8 mouse cellular contexts compared by ENCODE assay signal in genomic region chr3:95110911-95111726, GRCm38 (mm10). TPM values are rescaled to one million over a fixed set of nuclear protein-coding genes. Genes with fewer than 3 reads are reported as not detected.
DNase-seq lines count a peak whose midpoint lies in the region; ATAC-seq and TF ChIP-seq lines count a peak whose summit lies in the region.

Gene Vps72 (plus strand): TSS chr3:95111022.

- peak within 1 kb of the TSS; percentile 94 for H3K27ac ChIP-seq in embryonic facial prominence, embryonic 14.5 days (replicated peaks; ENCODE audit: low read depth, low read length)
- H3K27ac ChIP-seq in heart, adult 2 months, result peak within 1 kb of the TSS; percentile 91
- peak within 1 kb of the TSS; percentile 98 for H3K27ac ChIP-seq in limb, embryonic 13.5 days
- peak within 1 kb of the TSS; percentile 94 for H3K27ac ChIP-seq in midbrain, embryonic 16.5 days (ENCODE audit: low read length)

- peak; percentile 93 for DNase-seq in 3T3-L1 (ENCODE audit: low read depth, low spot score)
- DNase-seq in adrenal gland, postnatal 4 days (ENCODE audit: low spot score in 2 of 2), result peak; percentile 49 to 79
- DNase-seq in embryonic facial prominence, embryonic 14.5 days (ENCODE audit: low spot score), result peak; percentile 97
- peak; percentile 93 to 94 for DNase-seq in heart, adult 2 months
- peak; percentile 88 to 92 for DNase-seq in kidney, adult 8-10 months
- DNase-seq in spleen, postnatal 10 days (ENCODE audit: low spot score in 2 of 2), result peak; percentile 87 to 93

- 1% methylated on average over 44 of the region's 54 CpGs for WGBS in embryonic facial prominence, embryonic 14.5 days
- 1% methylated on average over 54 of the region's 54 CpGs for WGBS in heart, adult 2 months
- WGBS in limb, embryonic 13.5 days, result under 1% methylated on average over 53 of the region's 54 CpGs
- WGBS in midbrain, embryonic 16.5 days, result under 1% methylated on average over 53 of the region's 54 CpGs

- H3K4me1 ChIP-seq in embryonic facial prominence, embryonic 14.5 days (ENCODE audit: control insufficient read depth, insufficient read depth, low read length), result peaks cover 11% of the 10 kb centered on the region
- H3K4me1 ChIP-seq in heart, adult 2 months (ENCODE audit: control insufficient read depth, insufficient read depth, low read length), result peaks cover 1% of the 10 kb centered on the region; the same call in 1 of the 2 replicates
- H3K4me1 ChIP-seq in limb, embryonic 13.5 days, result peaks cover 11% of the 10 kb centered on the region
- H3K4me1 ChIP-seq in midbrain, embryonic 16.5 days (ENCODE audit: control insufficient read depth, insufficient read depth, low read length), result peaks cover 10% of the 10 kb centered on the region

- H3K9me3 ChIP-seq in embryonic facial prominence, embryonic 14.5 days (ENCODE audit: control insufficient read depth, low read length), result no peaks in the 10 kb centered on the region
- no peaks in the 10 kb centered on the region for H3K9me3 ChIP-seq in limb, embryonic 13.5 days
- H3K9me3 ChIP-seq in midbrain, embryonic 16.5 days (replicated peaks; ENCODE audit: control insufficient read depth, low read length, poor library complexity, severe bottlenecking), result no peaks in the 10 kb centered on the region

- peaks cover 15% of the 10 kb centered on the region for H3K36me3 ChIP-seq in embryonic facial prominence, embryonic 14.5 days (ENCODE audit: control insufficient read depth, insufficient read depth, low read length)
- peaks cover 2% of the 10 kb centered on the region; the same call in 1 of the 2 replicates for H3K36me3 ChIP-seq in heart, adult 2 months (ENCODE audit: control insufficient read depth, insufficient read depth, low read length)
- H3K36me3 ChIP-seq in limb, embryonic 13.5 days, result peaks cover 22% of the 10 kb centered on the region
- peaks cover 4% of the 10 kb centered on the region for H3K36me3 ChIP-seq in midbrain, embryonic 16.5 days (ENCODE audit: control insufficient read depth, insufficient read depth, low read length)

- no peaks in the 10 kb centered on the region for H3K79me2 ChIP-seq in heart, adult 2 months (replicated peaks; ENCODE audit: control insufficient read depth, insufficient read depth, low read length)

- peak; percentile 87 for TF ChIP-seq POLR2A in heart, adult 2 months (IDR thresholded peaks at IDR 0.05; ENCODE audit: insufficient read depth, low read depth, low read length)

- peak; percentile 79 for ATAC-seq in embryonic facial prominence, embryonic 14.5 days (ENCODE audit: low read depth)
- peak; percentile 64 for ATAC-seq in limb, embryonic 13.5 days (ENCODE audit: low FRiP score, low read depth)
- ATAC-seq in midbrain, embryonic 16.5 days, result peak; percentile 60

- no peaks in the 10 kb centered on the region for H3K27me3 ChIP-seq in embryonic facial prominence, embryonic 14.5 days (replicated peaks; ENCODE audit: control insufficient read depth, insufficient read depth, low read length)
- H3K27me3 ChIP-seq in heart, adult 2 months (ENCODE audit: control insufficient read depth, insufficient read depth, low read length), result no peaks in the 10 kb centered on the region
- no peaks in the 10 kb centered on the region for H3K27me3 ChIP-seq in limb, embryonic 13.5 days
- no peaks in the 10 kb centered on the region for H3K27me3 ChIP-seq in midbrain, embryonic 16.5 days (ENCODE audit: control insufficient read depth, insufficient read depth, low read depth, low read length)

- H3K4me2 ChIP-seq in embryonic facial prominence, embryonic 14.5 days (ENCODE audit: low read depth, low read length), result peak within 1 kb of the TSS; percentile 52
- peak within 1 kb of the TSS; percentile 59 for H3K4me2 ChIP-seq in limb, embryonic 13.5 days (replicated peaks)
- H3K4me2 ChIP-seq in midbrain, embryonic 16.5 days (ENCODE audit: low read length), result peak within 1 kb of the TSS; percentile 58

- TF ChIP-seq CTCF in heart, adult 2 months (IDR thresholded peaks at IDR 0.05), result no peak

- intact Hi-C loops in heart, adult 2 months (cut with DNase I), result loop anchor here (2.0 kb wide), 1 partner anchor 22 kb away; no protein-coding TSS in a partner anchor

- peak within 1 kb of the TSS; percentile 77 for H3K9ac ChIP-seq in embryonic facial prominence, embryonic 14.5 days (ENCODE audit: low read depth, low read length)
- H3K9ac ChIP-seq in heart, adult 2 months (ENCODE audit: low read depth, low read length), result peak within 1 kb of the TSS; percentile 79
- H3K9ac ChIP-seq in limb, embryonic 13.5 days, result peak within 1 kb of the TSS; percentile 90
- H3K9ac ChIP-seq in midbrain, embryonic 16.5 days (ENCODE audit: low read depth, low read length), result peak within 1 kb of the TSS; percentile 87

- peak within 1 kb of the TSS; percentile 60 for H3K4me3 ChIP-seq in embryonic facial prominence, embryonic 14.5 days (ENCODE audit: low read depth, low read length)
- H3K4me3 ChIP-seq in heart, adult 2 months, result peak within 1 kb of the TSS; percentile 74
- peak within 1 kb of the TSS; percentile 72 for H3K4me3 ChIP-seq in limb, embryonic 13.5 days
- H3K4me3 ChIP-seq in midbrain, embryonic 16.5 days (ENCODE audit: low read depth, low read length), result peak within 1 kb of the TSS; percentile 90

- peak; percentile 70 for TF ChIP-seq EP300 in heart, adult 2 months (IDR thresholded peaks at IDR 0.05; ENCODE audit: insufficient read depth, low read depth, low read length)

RNA-seq across cellular contexts. Expression of gene Vps72, which starts in this region (rescaled TPM):
- total RNA-seq in adrenal gland, postnatal 4 days (2021), result 10 to 100 TPM; 89.3 to 93.0 TPM
- polyA plus RNA-seq in embryonic facial prominence, embryonic 14.5 days (2014; fragmentation: Nextera tagmentation; extraction: Ambion mirVana), result 107 and 118 TPM in 2 replicates
- total RNA-seq in heart, adult 2 months (2021), result 10 to 100 TPM; 31.8 to 36.5 TPM
- 34.5 and 39.2 TPM in 2 replicates for polyA plus RNA-seq in heart, adult 2 months (2012; rRNA removed)
- polyA plus RNA-seq in limb, embryonic 13.5 days (2015; fragmentation: Nextera tagmentation; extraction: Ambion mirVana), result 216 and 217 TPM in 2 replicates
- 170 and 184 TPM in 2 replicates for polyA plus RNA-seq in midbrain, embryonic 16.5 days (2015; fragmentation: Nextera tagmentation; extraction: Ambion mirVana)

Comparison
In these comparisons a context has a peak if more than half of its experiments do, and no peak if none do; other contexts are left out.
1. Peak in every context shown above with its lines: DNase-seq, ATAC-seq, H3K4me3 ChIP-seq and H3K27ac ChIP-seq.